Mouse (Mus musculus) heart, embryonic 16.5 days (tissue): ENCODE measurements around the gene Crispld2. TPM values are rescaled to one million over a fixed set of nuclear protein-coding genes. Genes with fewer than 3 reads are reported as not detected.

Experiments used
- ATAC-seq: fragments of 200-750 bp; cut with Nextera tagmentation; replicated peaks from 2 replicates; pipeline ENCODE4 v1.8.0; 2017; ENCODE audit warnings: moderate number of reproducible peaks; ENCODE audit not compliant: insufficient read depth, low FRiP score; ENCODE audit errors: extremely low read depth
- H3K27ac ChIP-seq: fragments of 300-500 bp; sonication (generic); 2 replicates; pipeline ENCODE4 v1.5.1; 2014; ENCODE audit warnings: mild to moderate bottlenecking, low read length, control low read depth, moderate library complexity
- H3K27me3 ChIP-seq: fragments of 300-500 bp; sonication (generic); 2 replicates; pipeline ENCODE4 v1.6.1; 2014; ENCODE audit warnings: low read length, mixed read lengths; ENCODE audit not compliant: control insufficient read depth, insufficient read depth
- H3K36me3 ChIP-seq: fragments of 300-500 bp; sonication (generic); 2 replicates; pipeline ENCODE4 v1.6.1; 2014; ENCODE audit not compliant: control insufficient read depth, insufficient read depth
- H3K4me1 ChIP-seq: fragments of 300-500 bp; sonication (generic); 2 replicates; pipeline ENCODE4 v1.6.1; 2014; ENCODE audit warnings: low read length, mixed read lengths; ENCODE audit not compliant: control insufficient read depth, insufficient read depth
- H3K4me2 ChIP-seq: fragments of 300-500 bp; sonication (generic); 2 replicates; pipeline ENCODE4 v1.6.1; 2014; ENCODE audit warnings: low read depth, mild to moderate bottlenecking, control low read depth, low read length
- H3K4me3 ChIP-seq: fragments of 300-500 bp; sonication (generic); 2 replicates; pipeline ENCODE4 v1.5.1; 2014; ENCODE audit warnings: mild to moderate bottlenecking, control low read depth, low read length
- H3K9ac ChIP-seq: fragments of 300-500 bp; sonication (generic); 2 replicates; pipeline ENCODE4 v1.6.1; 2014; ENCODE audit warnings: low read length, control low read depth
- H3K9me3 ChIP-seq: fragments of 300-500 bp; sonication (generic); replicated peaks from 2 replicates; pipeline ENCODE4 v1.6.1; 2016; ENCODE audit warnings: low read length; ENCODE audit not compliant: control insufficient read depth
- WGBS: fragments of 180-500 bp; shearing (Covaris S2); extraction: QIAGEN DNeasy Blood & Tissue Kit; methylation state at CpG from one replicate; pipeline ENCODE4 v1.1.7; 2014; 5-methylcytosine and 5-hydroxymethylcytosine counted together
- polyA plus RNA-seq: library from polyadenylated mRNA; unstranded; fragments of >200 nt; fragmentation: Nextera tagmentation; extraction: Ambion mirVana; gene quantifications from 2 replicates; pipeline ENCODE4 v1.2.1, GENCODE M21; 2015

The Crispld2 gene
- polyA plus RNA-seq, 1 experiment from 2014 or later: 2.4 TPM

DNA sequence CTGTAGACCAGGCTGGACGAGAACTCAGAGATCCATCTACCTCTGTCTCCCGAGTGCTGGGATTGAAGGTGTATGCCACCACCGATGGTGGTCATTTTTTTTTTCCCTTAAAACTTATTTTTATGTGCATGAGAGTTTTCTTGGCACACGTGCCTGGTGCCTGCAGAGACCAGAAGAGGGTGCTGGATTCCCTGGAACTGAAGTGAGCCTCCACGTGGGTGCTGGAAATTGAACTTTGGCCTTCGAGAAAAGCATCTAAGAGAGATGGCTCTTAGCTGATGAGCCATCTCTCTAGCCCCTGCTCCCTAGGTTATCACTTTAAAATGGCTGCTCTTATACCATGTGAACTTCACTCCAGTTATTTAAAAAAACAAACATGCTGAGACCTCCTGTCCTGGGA is 82.3 kb downstream of the Crispld2 start:
- H3K4me1 ChIP-seq: no peaks in the 10 kb centered on the region
- no peak overlapping the region for H3K4me2 ChIP-seq
- no peaks in the 10 kb centered on the region for H3K36me3 ChIP-seq
- 68% methylated on average over 6 of the region's 6 CpGs for WGBS
- H3K9me3 ChIP-seq: no peaks in the 10 kb centered on the region
- no peak for ATAC-seq
- no peak overlapping the region for H3K27ac ChIP-seq
- no peak overlapping the region for H3K4me3 ChIP-seq
- H3K27me3 ChIP-seq: 0 out of 2 replicates have a peak, but pooled peaks cover 6% of the 10 kb centered on the region
- H3K9ac ChIP-seq: no peak overlapping the region

DNA sequence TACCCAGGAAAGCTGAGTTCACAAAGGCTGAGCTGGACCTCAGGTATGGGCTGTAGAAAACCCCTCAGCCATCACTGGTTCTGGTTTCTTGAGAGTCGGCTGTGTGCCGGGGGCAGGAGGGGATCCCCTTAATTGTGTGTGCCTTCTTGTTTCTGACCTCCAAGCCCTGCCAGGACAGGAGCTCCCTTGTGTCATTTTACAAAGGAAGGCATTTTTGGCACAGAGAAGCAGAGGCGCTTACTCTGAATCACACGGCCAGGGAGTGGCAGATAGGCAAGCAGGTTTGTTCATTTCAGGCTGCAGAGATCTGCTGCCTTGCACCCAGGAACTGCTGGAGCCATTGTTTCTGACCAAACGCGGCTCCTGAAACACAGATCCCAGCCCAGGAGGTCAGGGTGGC is 83.1 kb downstream of the Crispld2 start:
- no peaks in the 10 kb centered on the region for H3K36me3 ChIP-seq

DNA sequence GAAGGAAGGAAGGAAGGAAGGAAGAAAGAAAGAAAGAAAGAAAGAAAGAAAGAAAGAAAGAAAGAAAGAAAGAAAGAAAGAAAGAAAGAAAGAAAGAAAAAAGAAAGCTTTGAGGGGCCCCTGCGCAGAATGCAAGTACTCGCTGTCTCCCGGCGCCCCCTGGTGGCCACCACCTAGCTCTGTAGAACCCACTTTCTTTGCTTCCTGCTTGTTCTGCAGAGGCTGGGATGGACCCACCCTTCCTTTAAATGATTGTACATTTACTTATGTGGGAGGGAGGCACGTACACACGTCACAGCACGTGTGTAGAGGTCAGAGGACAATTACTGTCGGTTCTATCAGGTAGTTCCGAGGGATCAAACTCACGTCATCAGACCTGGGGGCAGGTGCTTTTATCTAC is 85.8 kb downstream of the Crispld2 start:
- no peak overlapping the region for H3K27ac ChIP-seq
- H3K4me3 ChIP-seq: no peak overlapping the region
- 0 out of 2 replicates have a peak, but pooled peaks cover 3% of the 10 kb centered on the region for H3K27me3 ChIP-seq
- no peaks in the 10 kb centered on the region for H3K4me1 ChIP-seq
- H3K36me3 ChIP-seq: peaks cover 25% of the 10 kb centered on the region
- WGBS: 16% methylated on average over 10 of the region's 10 CpGs
- no peaks in the 10 kb centered on the region for H3K9me3 ChIP-seq
- no peak overlapping the region for H3K9ac ChIP-seq
- no peak; the same call in 1 of the 2 replicates for ATAC-seq
- H3K4me2 ChIP-seq: no peak overlapping the region

More for the DNA sequence above, 83.1 kb downstream of the Crispld2 start:
- no peak for ATAC-seq
- 61% methylated on average over 6 of the region's 6 CpGs for WGBS
- H3K27me3 ChIP-seq: 0 out of 2 replicates have a peak, but pooled peaks cover 6% of the 10 kb centered on the region
- no peak overlapping the region for H3K9ac ChIP-seq
- H3K4me1 ChIP-seq: no peaks in the 10 kb centered on the region
- no peaks in the 10 kb centered on the region for H3K9me3 ChIP-seq
- H3K4me2 ChIP-seq: no peak overlapping the region
- no peak overlapping the region for H3K4me3 ChIP-seq
- no peak overlapping the region for H3K27ac ChIP-seq

DNA sequence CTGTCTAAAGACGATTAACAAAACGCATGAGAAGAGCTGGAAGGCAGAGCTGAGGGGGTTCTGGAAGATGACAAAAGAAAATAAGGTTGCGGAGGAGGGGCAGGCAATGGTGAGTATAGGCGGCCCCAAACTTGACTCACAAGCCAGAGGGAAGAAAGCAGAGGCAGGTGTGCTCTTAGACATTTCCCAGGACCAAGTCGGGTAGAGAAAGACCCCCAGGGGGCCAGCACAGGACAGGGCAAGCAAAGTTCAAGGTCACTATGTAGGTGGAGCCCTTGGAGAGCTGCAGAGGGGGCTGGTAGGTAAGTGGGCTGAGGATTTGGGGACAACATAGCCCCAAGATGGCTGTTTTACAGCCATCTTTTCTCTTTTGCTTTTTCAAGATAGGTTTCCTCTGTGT is 87.1 kb downstream of the Crispld2 start:
- Histone ChIP-seq H3K4me2 (no peak overlapping the region), H3K4me1 (no peaks in the 10 kb centered on the region), H3K36me3 (peaks cover 27% of the 10 kb centered on the region), H3K9me3 (no peaks in the 10 kb centered on the region), H3K9ac (no peak overlapping the region), H3K27ac (no peak overlapping the region), H3K4me3 (no peak overlapping the region), H3K27me3 (0 out of 2 replicates have a peak, but pooled peaks cover 3% of the 10 kb centered on the region)
- ATAC-seq: no peak
- 68% methylated on average over 5 of the region's 5 CpGs for WGBS

DNA sequence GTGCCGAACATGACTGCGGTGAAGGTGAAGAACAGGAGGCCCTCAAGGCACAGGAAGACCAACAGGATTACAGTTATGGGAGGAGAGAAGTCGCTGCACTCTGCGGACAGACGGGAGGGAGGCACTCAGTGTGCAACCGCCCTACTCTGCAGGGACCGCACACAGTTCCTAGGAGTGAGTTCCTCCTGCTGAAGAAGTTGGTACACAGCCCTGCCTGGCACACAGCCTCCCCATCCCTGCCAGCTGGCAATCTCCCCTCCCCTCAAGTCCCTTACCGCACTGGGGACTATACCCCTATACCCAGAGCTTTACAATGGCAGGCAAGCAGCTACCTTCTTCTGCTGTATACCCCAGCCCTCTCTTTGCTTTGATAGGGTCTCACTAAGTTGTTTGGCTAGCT is 91.0 kb downstream of the Crispld2 start:
- H3K27me3 ChIP-seq: no peaks in the 10 kb centered on the region
- H3K4me3 ChIP-seq: no peak overlapping the region
- no peak overlapping the region for H3K27ac ChIP-seq
- no peaks in the 10 kb centered on the region for H3K4me1 ChIP-seq
- H3K4me2 ChIP-seq: no peak overlapping the region
- H3K36me3 ChIP-seq: peaks cover 56% of the 10 kb centered on the region
- H3K9me3 ChIP-seq: no peaks in the 10 kb centered on the region
- WGBS: 86% methylated on average over 8 of the region's 8 CpGs
- no peak for ATAC-seq
- no peak overlapping the region for H3K9ac ChIP-seq

DNA sequence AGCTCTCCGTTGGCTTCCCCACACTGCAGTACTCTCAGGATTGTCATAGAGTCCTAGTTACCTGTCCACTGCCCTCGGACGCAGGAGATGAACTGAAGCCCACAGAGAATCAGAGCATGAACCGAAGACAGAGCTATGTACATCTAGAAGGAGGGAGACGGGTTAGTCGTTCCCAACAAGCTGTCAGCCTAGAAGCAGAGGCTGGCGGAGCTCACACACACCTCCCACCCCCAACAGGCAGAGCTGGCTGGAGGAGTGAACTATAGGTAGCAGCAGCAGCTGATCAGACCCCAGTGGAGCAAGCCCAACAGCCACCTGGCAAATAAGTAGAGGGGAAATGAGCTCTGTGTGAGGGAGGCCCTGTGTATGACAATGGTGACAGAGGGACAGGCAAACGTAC is 92.5 kb downstream of the Crispld2 start:
- no peak overlapping the region for H3K4me2 ChIP-seq
- no peaks in the 10 kb centered on the region for H3K4me1 ChIP-seq
- no peak overlapping the region for H3K27ac ChIP-seq
- peaks cover 61% of the 10 kb centered on the region for H3K36me3 ChIP-seq
- no peak overlapping the region for H3K4me3 ChIP-seq
- no peak overlapping the region for H3K9ac ChIP-seq
- no peaks in the 10 kb centered on the region for H3K27me3 ChIP-seq
- H3K9me3 ChIP-seq: no peaks in the 10 kb centered on the region
- no peak for ATAC-seq
- 78% methylated on average over 8 of the region's 8 CpGs for WGBS

DNA sequence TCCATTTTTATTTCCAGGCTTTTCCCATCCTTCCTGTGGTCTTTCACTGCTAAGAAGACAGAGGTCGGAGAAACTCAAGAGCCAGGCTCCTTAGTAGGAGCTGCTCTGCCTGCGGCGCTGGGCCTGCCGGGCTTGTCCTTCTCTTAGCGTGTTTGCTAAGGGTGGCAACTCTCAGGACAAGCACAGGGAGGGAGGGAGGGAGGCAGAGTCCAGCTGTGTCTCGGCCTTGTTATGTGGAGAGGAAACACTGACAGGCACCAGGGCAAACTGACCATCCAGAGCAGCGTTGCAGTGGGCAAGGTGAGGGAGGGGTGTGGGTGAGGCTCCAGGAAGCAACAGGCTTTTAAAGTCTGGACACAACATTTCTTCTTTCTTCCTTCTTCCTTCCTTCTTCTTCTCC is 97.3 kb downstream of the Crispld2 start:
- Histone ChIP-seq H3K4me1 (no peaks in the 10 kb centered on the region), H3K27ac (no peak overlapping the region), H3K27me3 (no peaks in the 10 kb centered on the region), H3K9me3 (no peaks in the 10 kb centered on the region), H3K36me3 (peaks cover 57% of the 10 kb centered on the region), H3K4me3 (no peak overlapping the region), H3K4me2 (no peak overlapping the region), H3K9ac (no peak overlapping the region)
- 79% methylated on average over 7 of the region's 7 CpGs for WGBS
- no peak for ATAC-seq

DNA sequence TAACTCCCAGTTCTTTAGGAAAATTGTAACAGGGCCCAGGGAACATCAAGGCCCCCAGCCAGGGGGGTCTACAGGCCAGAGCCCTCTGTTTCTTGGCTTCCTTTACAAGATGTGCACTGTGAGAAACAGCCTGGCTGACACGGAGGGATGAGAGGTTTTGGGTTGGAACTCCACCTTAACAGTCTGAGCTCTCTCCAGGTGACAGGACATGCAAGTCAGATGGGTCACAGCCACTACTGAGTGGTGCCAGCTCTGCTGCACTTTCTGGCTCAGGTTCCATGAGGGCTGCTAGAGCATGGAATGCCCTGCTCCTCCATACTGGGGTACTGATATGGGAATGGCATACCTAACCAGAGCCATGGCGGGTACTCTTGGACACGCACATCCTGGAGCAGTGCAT is 98.8 kb downstream of the Crispld2 start:
- 92% methylated on average over 3 of the region's 3 CpGs for WGBS
- Histone ChIP-seq H3K4me1 (no peaks in the 10 kb centered on the region), H3K4me2 (no peak overlapping the region), H3K9ac (no peak overlapping the region), H3K27me3 (no peaks in the 10 kb centered on the region), H3K36me3 (peaks cover 47% of the 10 kb centered on the region), H3K4me3 (no peak overlapping the region), H3K27ac (no peak overlapping the region), H3K9me3 (no peaks in the 10 kb centered on the region)
- no peak for ATAC-seq

DNA sequence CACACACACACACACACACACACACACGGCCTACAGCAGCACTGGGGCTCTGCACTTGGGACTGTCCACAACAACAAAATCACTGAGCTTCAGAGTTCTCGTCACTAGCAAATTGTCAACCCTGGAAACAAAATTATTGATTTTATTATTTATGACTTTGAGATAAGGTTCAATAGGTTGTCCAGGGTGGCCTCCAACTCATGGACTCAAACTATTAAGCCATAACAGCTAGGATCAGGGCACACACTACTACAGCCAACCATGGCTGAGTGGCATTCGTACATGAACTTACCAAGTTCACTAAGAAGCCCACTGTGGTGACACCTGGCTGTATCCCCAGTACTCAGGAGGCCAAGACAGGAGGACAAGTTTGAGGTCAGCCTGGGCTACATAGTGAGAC is 100.9 kb downstream of the Crispld2 start:
- Histone ChIP-seq H3K36me3 (peaks cover 29% of the 10 kb centered on the region), H3K27ac (no peak overlapping the region), H3K4me3 (no peak overlapping the region), H3K4me1 (no peaks in the 10 kb centered on the region), H3K9ac (no peak overlapping the region), H3K4me2 (no peak overlapping the region), H3K27me3 (no peaks in the 10 kb centered on the region), H3K9me3 (no peaks in the 10 kb centered on the region)
- ATAC-seq: no peak
- WGBS: 84% methylated on average over 3 of the region's 3 CpGs

DNA sequence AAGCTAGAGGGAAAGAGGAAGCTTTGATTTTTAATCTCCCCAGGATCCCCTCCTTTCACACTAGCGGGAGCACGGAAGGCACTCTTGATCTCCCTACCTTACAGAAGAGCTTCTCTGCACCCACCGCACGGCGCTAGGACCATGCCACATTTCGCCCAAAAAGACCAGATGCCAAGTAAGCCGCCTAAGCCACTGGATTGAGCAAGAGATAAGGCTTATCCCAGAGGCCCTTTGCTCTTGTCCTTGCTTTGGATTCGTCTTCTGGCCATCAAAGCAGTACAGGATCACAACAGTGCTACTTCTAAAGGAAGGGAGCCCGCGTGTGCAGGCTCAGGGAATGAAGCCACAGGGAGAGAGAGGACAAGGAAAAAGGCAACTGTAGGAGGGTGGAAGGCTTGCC is 102.6 kb downstream of the Crispld2 start:
- 82% methylated on average over 10 of the region's 10 CpGs for WGBS

More for the DNA sequence above, 102.6 kb downstream of the Crispld2 start:
- no peak overlapping the region for H3K4me2 ChIP-seq
- no peaks in the 10 kb centered on the region for H3K27me3 ChIP-seq
- peaks cover 24% of the 10 kb centered on the region for H3K36me3 ChIP-seq
- H3K9ac ChIP-seq: no peak overlapping the region
- no peaks in the 10 kb centered on the region for H3K9me3 ChIP-seq
- H3K27ac ChIP-seq: no peak overlapping the region
- H3K4me3 ChIP-seq: no peak overlapping the region
- H3K4me1 ChIP-seq: peaks cover 2% of the 10 kb centered on the region
- no peak for ATAC-seq
